Comparison of ENCODE assay signal across 12 mouse cellular contexts in genomic region chr15:24566981-24567380, GRCm38 (mm10).
DNase-seq lines count a peak whose midpoint lies in the region; ATAC-seq lines count a peak whose summit lies in the region.
"Had no signal": no experiment of that assay in that cellular context is flagged by ENCODE, and none has a peak within 500 bp of the region (broad histone marks: within the 10 kb centered on the region; RNA-seq: fewer than 3 reads in every experiment).

No protein-coding gene starts in this region.

- peak overlapping the region; percentile 59 for H3K27ac ChIP-seq in forebrain, embryonic 13.5 days
- no peak overlapping the region for H3K27ac ChIP-seq in neural tube, embryonic 12.5 days
- H3K27ac ChIP-seq: stomach, embryonic 15.5 days had no signal

- no peak overlapping the region for H3K4me3 ChIP-seq in forebrain, embryonic 13.5 days
- H3K4me3 ChIP-seq in neural tube, embryonic 12.5 days, result no peak overlapping the region
- H3K4me3 ChIP-seq: stomach, embryonic 15.5 days had no signal

- H3K27me3 ChIP-seq in forebrain, embryonic 13.5 days, result no peaks in the 10 kb centered on the region
- H3K27me3 ChIP-seq in neural tube, embryonic 12.5 days (replicated peaks), result no peaks in the 10 kb centered on the region
- H3K27me3 ChIP-seq: CH12.LX; stomach, embryonic 15.5 days had no signal

- H3K9ac ChIP-seq in forebrain, embryonic 13.5 days, result no peak overlapping the region
- no peak overlapping the region for H3K9ac ChIP-seq in neural tube, embryonic 12.5 days
- H3K9ac ChIP-seq: lung, embryonic 14.5 days; stomach, embryonic 15.5 days had no signal

- no peaks in the 10 kb centered on the region for H3K9me3 ChIP-seq in forebrain, embryonic 13.5 days (replicated peaks)
- H3K9me3 ChIP-seq in neural tube, embryonic 12.5 days, result no peaks in the 10 kb centered on the region
- H3K9me3 ChIP-seq: stomach, embryonic 15.5 days had no signal

- H3K36me3 ChIP-seq in forebrain, embryonic 13.5 days (ENCODE audit: poor library complexity, severe bottlenecking), result no peaks in the 10 kb centered on the region
- H3K36me3 ChIP-seq in neural tube, embryonic 12.5 days, result no peaks in the 10 kb centered on the region
- H3K36me3 ChIP-seq: stomach, embryonic 15.5 days had no signal

- H3K4me2 ChIP-seq in forebrain, embryonic 13.5 days, result no peak overlapping the region
- no peak overlapping the region for H3K4me2 ChIP-seq in neural tube, embryonic 12.5 days (replicated peaks)
- H3K4me2 ChIP-seq: lung, embryonic 14.5 days; stomach, embryonic 15.5 days had no signal

- intact Hi-C loops in heart, postnatal 36 days (cut with DNase I), result no loop called here

- H3K4me1 ChIP-seq in forebrain, embryonic 13.5 days, result peaks cover 8% of the 10 kb centered on the region
- peaks cover 4% of the 10 kb centered on the region; the same call in 1 of the 2 replicates for H3K4me1 ChIP-seq in neural tube, embryonic 12.5 days
- H3K4me1 ChIP-seq: stomach, embryonic 15.5 days had no signal

- peak; percentile 96 for ATAC-seq in forebrain, embryonic 13.5 days
- peak; percentile 95 for ATAC-seq in neural tube, embryonic 12.5 days (ENCODE audit: low FRiP score, low read depth)

- under 1% methylated on average over 3 of the region's 3 CpGs for WGBS in forebrain, embryonic 13.5 days
- 16% methylated on average over 3 of the region's 3 CpGs for WGBS in neural tube, embryonic 12.5 days

- DNase-seq in brain, adult 2 months (ENCODE audit: low read depth, low spot score), result peak; percentile 64
- DNase-seq in layer of hippocampus, postnatal 14 days (ENCODE audit: low spot score in 2 of 2), result peak; percentile 23 to 32
- DNase-seq in heart, adult 8-10 months (ENCODE audit: low spot score), result no peak
- DNase-seq in kidney, postnatal 14 days, result no peak
- DNase-seq in heart, postnatal 36 days, result no peak
- no peak for DNase-seq in T-cell, adult 2 months (ENCODE audit: low spot score)
- DNase-seq: adrenal gland, adult 8-10 months; lung, embryonic 14.5 days had no signal

Comparison
In these comparisons a context has a peak if more than half of its experiments do, and no peak if none do; other contexts are left out.
1. DNase-seq: peak in brain, adult 2 months (single experiment) and layer of hippocampus, postnatal 14 days (2 of 2); none in heart, adult 8-10 months (single experiment), kidney, postnatal 14 days (single experiment), heart, postnatal 36 days (0 of 2) and T-cell, adult 2 months (single experiment).